Mouse (Mus musculus) layer of hippocampus, adult 18-20 months (tissue): ENCODE measurements around the gene Mrpl45. TPM values are rescaled to one million over a fixed set of nuclear protein-coding genes. Genes with fewer than 3 reads are reported as not detected.
"Not testable (repeated sequence)": the region's sequence is repeated elsewhere in the genome, so short reads cannot be mapped to it uniquely, and the experiment has no call there.

Experiments used
- DNase-seq, 2 experiments: peaks; one replicate each; pipeline ENCODE4 v3.0.0; 2022; ENCODE audit warnings: low spot score in 2 of 2
- total RNA-seq, 2 experiments: library from RNA; stranded (reverse); gene quantifications; 2 replicates each; pipeline ENCODE4 v1.2.3; 2021

Gene Mrpl45
- total RNA-seq, 2 experiments from 2014 or later = 27.7 to 30.6 TPM

- no peak for DNase-seq
Measured at GRCm38 (mm10) chr11:97292731-97293130, 22.8 kb upstream of the Mrpl45 start.

DNA sequence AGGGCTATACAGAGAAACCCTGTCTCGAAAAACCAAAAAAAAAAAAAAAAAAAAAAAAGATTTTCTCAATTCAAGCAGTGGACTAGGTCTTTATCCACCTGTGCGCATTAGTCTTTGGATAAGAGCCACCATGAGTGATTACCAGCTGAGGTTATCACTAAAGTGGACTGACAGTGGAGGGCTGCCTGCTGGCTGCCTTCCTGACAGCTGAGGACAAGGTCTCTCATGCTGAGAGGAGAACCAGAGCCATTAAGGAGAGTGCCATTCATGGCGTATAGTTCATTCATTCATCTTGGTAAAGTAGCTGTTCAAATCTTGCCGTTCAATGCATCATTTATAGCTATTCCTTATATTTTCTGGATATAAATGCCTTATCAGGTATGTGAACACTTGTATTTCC, 19.0 kb upstream of the Mrpl45 start:
- DNase-seq = no peak

GRCm38 (mm10) chr11:97299939-97300338, 15.6 kb upstream of the Mrpl45 start:
- DNase-seq = no peak

- DNase-seq = no peak
Measured at GRCm38 (mm10) chr11:97301406-97301805, 14.1 kb upstream of the Mrpl45 start.

DNA sequence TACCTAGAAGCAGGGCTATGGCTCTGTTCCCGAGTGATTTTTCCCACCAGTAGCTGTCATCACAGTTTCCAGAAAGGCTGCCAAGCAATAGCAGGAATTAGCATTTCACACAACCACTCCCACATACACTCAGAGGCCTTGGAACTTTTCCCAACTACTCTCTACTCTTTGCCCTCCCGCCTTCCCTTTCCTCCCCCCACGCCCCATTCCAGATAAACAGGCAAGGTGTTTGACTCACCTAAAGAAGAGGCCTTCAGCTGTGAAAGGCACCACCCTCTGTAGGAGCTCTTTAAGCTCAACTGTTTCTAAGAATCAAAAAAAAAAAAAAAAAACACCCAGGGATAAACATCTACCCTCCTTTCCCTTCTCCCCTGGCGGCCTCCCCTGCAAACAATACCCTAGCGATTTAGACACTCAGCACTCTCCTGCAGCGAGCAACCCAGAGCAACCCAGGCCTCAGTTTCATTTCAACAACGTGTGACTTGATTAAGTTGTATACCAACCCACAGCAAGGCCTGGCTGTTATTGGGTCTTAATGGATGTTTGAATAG, 13.2 kb upstream of the Mrpl45 start:
- DNase-seq = peak in 1 of 2 experiments; percentile 75

- DNase-seq = no peak
Measured at GRCm38 (mm10) chr11:97304631-97305030, 10.9 kb upstream of the Mrpl45 start.

- no peak for DNase-seq
Measured at GRCm38 (mm10) chr11:97307294-97308069, 8.0 kb upstream of the Mrpl45 start.

DNA sequence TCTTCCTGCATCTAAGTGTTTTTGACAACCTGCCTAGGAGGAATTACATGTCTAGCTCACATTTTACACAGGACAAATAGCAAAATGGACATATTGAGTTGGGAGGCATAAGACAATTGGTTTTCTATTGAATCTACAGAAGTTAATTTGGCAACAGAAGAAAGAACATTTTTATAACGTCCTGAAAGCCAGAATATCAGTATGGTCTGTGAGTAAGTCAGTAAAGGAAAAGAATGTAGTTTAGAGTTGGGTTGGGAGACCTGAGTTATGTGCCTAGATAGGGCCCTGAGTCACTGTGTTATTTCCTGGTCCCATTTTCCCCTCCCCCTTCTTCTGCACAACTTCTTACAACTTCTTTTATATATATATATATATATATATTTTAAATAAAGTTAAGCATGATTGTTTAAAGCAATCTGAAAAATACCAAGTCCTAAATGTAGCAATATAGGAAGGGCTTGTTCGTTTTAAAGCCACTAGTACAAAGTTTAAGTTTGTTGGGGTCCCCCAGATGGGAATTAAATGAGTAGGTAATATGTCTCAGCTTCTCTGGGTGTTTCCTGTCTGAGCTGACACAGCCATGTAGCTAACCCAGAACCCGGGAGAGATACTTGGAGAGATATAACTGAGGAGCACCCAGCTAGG, 6.6 kb upstream of the Mrpl45 start:
- DNase-seq = no peak

DNA sequence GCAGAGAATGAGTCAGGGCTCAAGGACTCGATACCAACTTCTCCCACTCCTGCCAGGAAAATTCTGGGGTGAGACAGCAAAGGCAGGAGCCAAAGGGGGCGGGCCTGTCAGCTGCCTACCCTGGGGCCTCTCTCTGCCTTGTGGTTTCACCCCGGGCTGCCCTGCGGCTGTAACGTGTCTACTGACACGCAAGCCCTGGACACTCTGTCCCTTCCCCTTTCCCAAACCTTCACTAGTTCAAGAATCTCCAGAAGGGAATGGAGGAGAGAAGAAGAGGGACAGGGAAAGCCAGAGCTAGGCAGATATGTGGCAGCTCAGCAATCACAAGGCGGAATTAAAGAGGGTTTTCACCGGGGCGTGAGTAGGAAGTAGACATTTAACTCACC, 6.1 kb upstream of the Mrpl45 start:
- DNase-seq = peak; percentile 31 to 61

DNA sequence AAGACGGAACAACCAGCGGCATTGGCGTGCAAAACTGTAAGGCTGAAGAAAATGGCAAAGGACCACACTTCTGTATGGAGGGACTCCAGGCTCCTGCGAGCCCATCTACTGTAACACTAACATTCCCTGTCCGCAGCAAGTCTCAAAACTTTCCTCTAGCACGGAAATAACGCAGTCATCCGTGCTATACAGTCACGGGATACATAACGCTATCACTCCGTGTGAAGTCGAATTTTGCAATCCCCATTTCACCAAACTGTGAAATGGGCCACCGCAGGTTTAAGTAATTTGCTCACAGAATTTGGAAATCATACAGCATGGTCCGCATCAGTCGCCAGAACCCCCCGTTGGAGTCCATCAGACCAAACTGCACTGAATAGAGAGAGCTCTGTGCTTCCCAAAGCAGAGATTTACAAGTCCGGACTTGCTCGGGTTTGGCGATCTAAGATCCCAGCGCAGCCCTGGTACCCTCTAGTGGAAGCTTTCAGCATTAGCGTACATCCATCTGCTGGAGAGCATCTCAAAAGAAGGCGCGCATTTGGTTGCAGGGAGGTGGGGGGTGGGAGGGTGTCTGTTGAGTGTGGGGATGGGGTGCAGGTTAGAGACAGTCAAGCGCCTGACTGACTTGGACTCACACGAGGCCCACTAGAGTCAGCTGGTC, 5.5 kb upstream of the Mrpl45 start:
- peak; percentile 76 to 88 for DNase-seq

DNA sequence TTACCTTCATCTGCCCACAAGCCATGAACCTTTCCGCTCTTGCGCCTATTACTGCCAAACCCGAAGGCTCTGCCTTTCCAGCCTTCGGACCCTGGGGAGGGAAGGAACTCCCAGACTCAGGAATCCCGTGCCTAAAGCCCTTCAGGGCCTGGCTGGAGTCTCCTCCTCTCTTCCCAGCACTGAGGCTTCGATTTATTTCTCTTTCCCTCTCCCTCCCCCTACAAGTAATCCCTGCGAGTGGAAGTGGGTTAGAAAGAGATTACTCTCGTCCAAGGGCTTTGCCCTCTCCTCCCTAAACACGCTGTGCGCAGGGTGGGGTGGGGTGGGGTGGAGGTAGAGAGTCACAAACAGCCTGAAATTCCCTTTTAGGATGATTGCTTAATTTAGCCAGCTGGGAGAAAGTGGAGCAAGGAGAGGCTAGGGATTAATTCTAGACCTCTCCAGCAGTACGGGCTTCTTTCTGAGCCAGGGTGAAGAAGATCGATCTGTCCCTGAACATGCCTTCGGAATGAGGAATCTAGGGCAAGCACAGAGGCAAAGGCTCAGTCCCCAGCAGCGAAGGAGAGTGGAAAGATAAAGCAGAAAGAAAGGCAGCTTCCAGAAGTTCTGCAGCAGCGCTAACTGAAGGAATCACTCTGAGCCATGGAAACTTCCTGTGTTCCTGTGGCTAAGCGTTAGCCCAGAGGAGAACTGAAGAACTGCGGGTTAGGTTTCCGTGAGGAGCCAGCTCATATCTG, 4.5 kb upstream of the Mrpl45 start:
- DNase-seq = no peak

- DNase-seq = not testable (repeated sequence)
Measured at GRCm38 (mm10) chr11:97312871-97313270, 2.6 kb upstream of the Mrpl45 start.

DNA sequence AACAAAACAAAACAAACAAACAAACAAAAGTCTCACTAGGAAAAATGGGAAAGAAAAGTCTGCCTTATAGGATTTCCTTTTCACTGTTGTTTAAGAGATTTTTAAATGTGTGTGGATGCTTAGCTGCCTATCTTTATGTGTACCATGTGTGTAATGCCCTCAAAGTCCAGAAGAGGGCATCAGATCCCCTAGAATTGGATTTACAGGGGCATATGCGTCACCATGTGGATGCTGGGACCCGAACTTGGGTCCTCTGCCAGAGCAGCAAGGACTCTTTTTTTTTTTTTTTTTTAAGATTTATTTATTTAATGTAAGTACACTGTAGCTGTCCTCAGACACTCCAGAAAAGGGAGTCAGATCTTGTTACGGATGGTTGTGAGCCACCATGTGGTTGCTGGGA, 1.4 kb upstream of the Mrpl45 start:
- DNase-seq = no peak

DNA sequence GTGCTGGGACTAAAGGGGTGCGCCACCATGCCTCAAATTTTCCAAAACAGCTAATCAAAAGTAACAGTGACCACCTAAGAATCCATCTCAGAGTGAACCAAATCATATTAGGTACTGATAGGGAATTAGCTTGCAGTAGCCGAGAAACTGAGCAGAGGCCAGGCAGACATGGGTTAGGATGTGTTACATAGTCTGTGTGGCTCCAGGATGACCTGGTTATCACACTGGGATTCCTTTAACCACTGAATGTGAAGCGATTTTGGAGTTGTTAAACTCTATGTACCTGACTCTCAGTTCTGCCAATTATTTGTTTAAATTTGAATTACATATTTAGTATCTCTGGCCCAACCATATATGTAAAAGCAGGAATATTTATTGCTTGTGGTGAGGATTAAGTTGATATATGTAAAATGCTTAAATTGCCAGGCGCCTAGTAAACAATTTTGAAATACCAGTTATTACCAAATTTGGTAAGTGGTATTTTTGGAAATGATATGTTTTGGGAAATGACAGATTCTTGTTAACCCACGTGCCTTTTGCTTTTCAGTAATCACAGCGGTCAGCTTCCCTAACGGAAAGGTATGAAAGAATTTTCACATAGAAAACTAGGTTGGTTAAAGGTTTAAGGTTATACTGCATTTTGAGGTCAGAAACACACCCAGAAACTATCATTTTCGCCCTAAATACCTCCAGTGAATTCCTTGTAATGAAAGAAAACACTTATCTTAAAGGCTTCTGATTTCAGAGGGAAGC, 589 bp upstream of the Mrpl45 start:
- DNase-seq = no peak

- DNase-seq = no peak
Measured at GRCm38 (mm10) chr11:97321197-97321596, 5.7 kb downstream of the Mrpl45 start.

DNA sequence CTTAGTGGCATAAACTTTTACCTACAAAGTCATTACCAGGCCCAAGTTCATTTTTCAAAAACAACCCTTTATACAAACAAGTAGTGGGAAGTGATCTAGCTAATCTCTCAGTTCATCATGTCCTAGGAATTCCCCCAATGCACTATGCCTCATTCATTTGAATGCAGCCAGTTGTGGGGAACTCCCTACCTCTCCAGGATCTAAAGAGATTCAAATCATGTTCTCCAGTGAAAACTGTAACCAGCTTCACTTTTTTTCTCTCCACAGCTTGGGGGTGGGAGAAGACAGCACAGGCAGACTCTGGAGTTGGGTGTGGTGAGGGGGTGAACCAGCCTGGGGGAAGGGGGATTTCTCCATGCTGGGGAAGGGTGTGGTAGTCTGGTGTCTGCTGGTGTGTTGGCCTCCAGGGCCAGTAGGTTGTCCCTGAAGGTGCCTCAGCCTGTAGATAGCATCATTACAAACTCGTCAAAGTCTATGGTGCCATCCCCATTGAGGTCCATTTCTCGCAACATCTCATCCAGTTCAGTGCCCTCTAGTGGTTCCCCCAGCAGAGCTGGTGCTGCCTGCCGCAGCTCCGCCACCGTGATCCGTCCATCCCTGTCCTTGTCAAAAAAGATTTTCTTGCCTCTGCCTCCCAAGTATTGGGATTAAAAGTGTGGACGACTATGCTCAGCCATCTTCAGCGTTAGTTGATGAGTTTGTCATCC, 6.5 kb downstream of the Mrpl45 start:
- not testable (repeated sequence) for DNase-seq

DNA sequence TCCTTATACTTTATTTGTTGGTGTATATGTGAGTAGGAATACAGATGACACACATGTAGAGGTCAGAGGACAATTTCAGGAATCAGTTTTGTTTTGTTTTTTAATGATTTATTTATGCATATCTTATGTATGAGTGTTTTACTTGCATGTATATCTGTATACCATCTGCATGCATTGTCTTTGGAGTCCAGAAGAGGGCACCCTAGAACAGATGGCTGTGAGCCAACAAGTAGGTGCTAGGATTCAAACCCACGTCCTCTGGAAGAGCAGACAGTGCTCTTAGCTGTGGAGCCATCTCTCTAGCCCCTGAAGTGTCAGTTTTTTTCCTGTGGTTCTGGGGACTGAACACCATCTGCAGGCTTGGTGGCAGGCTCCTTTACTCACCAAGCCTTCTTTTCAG, 9.7 kb downstream of the Mrpl45 start:
- DNase-seq = no peak

DNA sequence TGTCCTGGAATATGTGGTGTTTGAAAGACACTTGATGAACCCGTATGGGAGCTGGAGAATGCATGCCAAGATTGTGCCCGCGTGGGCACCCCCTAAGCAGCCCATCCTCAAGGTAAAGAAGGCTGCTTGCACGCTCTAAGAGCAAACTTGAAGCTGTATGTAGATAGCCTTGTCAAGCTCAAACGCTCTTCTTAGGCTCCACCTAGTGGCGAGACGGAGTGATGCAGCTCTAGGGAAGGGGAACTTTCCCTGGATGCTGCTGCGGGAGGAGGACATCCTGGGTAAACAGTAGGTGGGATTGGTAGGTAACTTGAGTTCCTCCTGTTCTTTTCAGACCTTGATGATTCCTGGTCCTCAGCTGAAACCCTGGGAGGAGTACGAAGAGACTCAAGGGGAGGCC, 12.6 kb downstream of the Mrpl45 start:
- DNase-seq = peak in 1 of 2 experiments; percentile 74

- no peak for DNase-seq
Measured at GRCm38 (mm10) chr11:97330315-97330714, 14.8 kb downstream of the Mrpl45 start.
